Mouse (Mus musculus): Measurements from ENCODE around the gene Aff1. TPM values are rescaled to one million over a fixed set of nuclear protein-coding genes. Genes with fewer than 3 reads are reported as not detected.

Aff1 gene
- total and polyA plus RNA-seq, 2 experiments: 4.1 to 6.5 TPM

GRCm38 (mm10) chr5:103722721-103723120 lies 30.5 kb downstream of the Aff1 start:
- H3K4me1 ChIP-seq (ENCODE audit: control insufficient read depth, insufficient read depth, low read length): no peaks in the 10 kb centered on the region
- 83% methylated on average over 4 of the region's 4 CpGs for WGBS
- TF ChIP-seq POLR2A (IDR thresholded peaks at IDR 0.05; ENCODE audit: extremely low read depth, insufficient read depth, low read length) (no peak), CTCF (IDR thresholded peaks at IDR 0.05; ENCODE audit: low read depth, low read length) (no peak)
- no peaks in the 10 kb centered on the region for H3K36me3 ChIP-seq (ENCODE audit: control insufficient read depth, insufficient read depth, low read length)
- H3K9ac ChIP-seq (ENCODE audit: low read depth, low read length): no peak overlapping the region
- no peak overlapping the region for H3K4me3 ChIP-seq (ENCODE audit: insufficient read depth, low read depth, low read length)
- H3K79me2 ChIP-seq (ENCODE audit: control insufficient read depth, insufficient read depth, low read length): no peaks in the 10 kb centered on the region; the same call in 1 of the 2 replicates
- H3K27me3 ChIP-seq (ENCODE audit: control insufficient read depth, insufficient read depth, low read length): no peaks in the 10 kb centered on the region
- no peak for DNase-seq (ENCODE audit: extremely low read depth, low read depth, low spot score)
- H3K27ac ChIP-seq (replicated peaks; ENCODE audit: insufficient read depth, low read depth, low read length): no peak overlapping the region

- no peaks in the 10 kb centered on the region for H3K4me1 ChIP-seq (ENCODE audit: control insufficient read depth, insufficient read depth, low read length)
- WGBS: 38% methylated on average over 6 of the region's 6 CpGs
- no peak for TF ChIP-seq CTCF (IDR thresholded peaks at IDR 0.05; ENCODE audit: low read depth, low read length)
- TF ChIP-seq POLR2A (IDR thresholded peaks at IDR 0.05; ENCODE audit: extremely low read depth, insufficient read depth, low read length): no peak
- H3K4me3 ChIP-seq (ENCODE audit: insufficient read depth, low read depth, low read length): no peak overlapping the region
- no peaks in the 10 kb centered on the region for H3K36me3 ChIP-seq (ENCODE audit: control insufficient read depth, insufficient read depth, low read length)
- H3K27me3 ChIP-seq (ENCODE audit: control insufficient read depth, insufficient read depth, low read length): no peaks in the 10 kb centered on the region
- no peak for DNase-seq (ENCODE audit: extremely low read depth, low read depth, low spot score)
- no peak overlapping the region for H3K27ac ChIP-seq (replicated peaks; ENCODE audit: insufficient read depth, low read depth, low read length)
- no peaks in the 10 kb centered on the region; the same call in 1 of the 2 replicates for H3K79me2 ChIP-seq (ENCODE audit: control insufficient read depth, insufficient read depth, low read length)
- no peak overlapping the region for H3K9ac ChIP-seq (ENCODE audit: low read depth, low read length)
These were observed 32.2 kb downstream of the Aff1 start for GRCm38 (mm10) chr5:103724384-103724783.

GRCm38 (mm10) chr5:103724823-103725222 lies 32.6 kb downstream of the Aff1 start:
- no peak for DNase-seq (ENCODE audit: extremely low read depth, low read depth, low spot score)
- Histone ChIP-seq H3K27ac (replicated peaks; ENCODE audit: insufficient read depth, low read depth, low read length) (no peak overlapping the region), H3K36me3 (ENCODE audit: control insufficient read depth, insufficient read depth, low read length) (no peaks in the 10 kb centered on the region), H3K27me3 (ENCODE audit: control insufficient read depth, insufficient read depth, low read length) (no peaks in the 10 kb centered on the region), H3K4me3 (ENCODE audit: insufficient read depth, low read depth, low read length) (no peak overlapping the region), H3K9ac (ENCODE audit: low read depth, low read length) (no peak overlapping the region), H3K4me1 (ENCODE audit: control insufficient read depth, insufficient read depth, low read length) (no peaks in the 10 kb centered on the region), H3K79me2 (ENCODE audit: control insufficient read depth, insufficient read depth, low read length) (no peaks in the 10 kb centered on the region; the same call in 1 of the 2 replicates)
- TF ChIP-seq CTCF (IDR thresholded peaks at IDR 0.05; ENCODE audit: low read depth, low read length) (no peak), POLR2A (IDR thresholded peaks at IDR 0.05; ENCODE audit: extremely low read depth, insufficient read depth, low read length) (no peak)
- 73% methylated on average over 3 of the region's 3 CpGs for WGBS

- WGBS: 77% methylated on average over 9 of the region's 9 CpGs
- no peaks in the 10 kb centered on the region for H3K27me3 ChIP-seq (ENCODE audit: control insufficient read depth, insufficient read depth, low read length)
- H3K36me3 ChIP-seq (ENCODE audit: control insufficient read depth, insufficient read depth, low read length): no peaks in the 10 kb centered on the region
- no peak overlapping the region for H3K9ac ChIP-seq (ENCODE audit: low read depth, low read length)
- no peak overlapping the region for H3K4me3 ChIP-seq (ENCODE audit: insufficient read depth, low read depth, low read length)
- no peak overlapping the region for H3K27ac ChIP-seq (replicated peaks; ENCODE audit: insufficient read depth, low read depth, low read length)
- no peak for DNase-seq (ENCODE audit: extremely low read depth, low read depth, low spot score)
- no peaks in the 10 kb centered on the region; the same call in 1 of the 2 replicates for H3K79me2 ChIP-seq (ENCODE audit: control insufficient read depth, insufficient read depth, low read length)
- TF ChIP-seq POLR2A (IDR thresholded peaks at IDR 0.05; ENCODE audit: extremely low read depth, insufficient read depth, low read length) (no peak), CTCF (IDR thresholded peaks at IDR 0.05; ENCODE audit: low read depth, low read length) (no peak)
- H3K4me1 ChIP-seq (ENCODE audit: control insufficient read depth, insufficient read depth, low read length): no peaks in the 10 kb centered on the region
These were observed 33.3 kb downstream of the Aff1 start for GRCm38 (mm10) chr5:103725268-103726149.

GRCm38 (mm10) chr5:103726281-103726938 lies 34.2 kb downstream of the Aff1 start:
- WGBS: 76% methylated on average over 8 of the region's 8 CpGs
- Histone ChIP-seq H3K27me3 (ENCODE audit: control insufficient read depth, insufficient read depth, low read length) (no peaks in the 10 kb centered on the region), H3K27ac (replicated peaks; ENCODE audit: insufficient read depth, low read depth, low read length) (no peak overlapping the region), H3K9ac (ENCODE audit: low read depth, low read length) (no peak overlapping the region), H3K36me3 (ENCODE audit: control insufficient read depth, insufficient read depth, low read length) (no peaks in the 10 kb centered on the region), H3K4me3 (ENCODE audit: insufficient read depth, low read depth, low read length) (no peak overlapping the region), H3K4me1 (ENCODE audit: control insufficient read depth, insufficient read depth, low read length) (no peaks in the 10 kb centered on the region), H3K79me2 (ENCODE audit: control insufficient read depth, insufficient read depth, low read length) (no peaks in the 10 kb centered on the region; the same call in 1 of the 2 replicates)
- DNase-seq (ENCODE audit: extremely low read depth, low read depth, low spot score): no peak
- no peak for TF ChIP-seq POLR2A (IDR thresholded peaks at IDR 0.05; ENCODE audit: extremely low read depth, insufficient read depth, low read length)
- TF ChIP-seq CTCF (IDR thresholded peaks at IDR 0.05; ENCODE audit: low read depth, low read length): no peak

All from liver, adult 2 months (tissue).